Mouse (Mus musculus): Measurements from ENCODE around the gene A030005L19Rik. TPM values are rescaled to one million over a fixed set of nuclear protein-coding genes. Genes with fewer than 3 reads are reported as not detected.
"Not testable (repeated sequence)": the region's sequence is repeated elsewhere in the genome, so short reads cannot be mapped to it uniquely, and the experiment has no call there.

A030005L19Rik gene
- polyA plus RNA-seq, 1 experiment = 0.12 TPM

DNA sequence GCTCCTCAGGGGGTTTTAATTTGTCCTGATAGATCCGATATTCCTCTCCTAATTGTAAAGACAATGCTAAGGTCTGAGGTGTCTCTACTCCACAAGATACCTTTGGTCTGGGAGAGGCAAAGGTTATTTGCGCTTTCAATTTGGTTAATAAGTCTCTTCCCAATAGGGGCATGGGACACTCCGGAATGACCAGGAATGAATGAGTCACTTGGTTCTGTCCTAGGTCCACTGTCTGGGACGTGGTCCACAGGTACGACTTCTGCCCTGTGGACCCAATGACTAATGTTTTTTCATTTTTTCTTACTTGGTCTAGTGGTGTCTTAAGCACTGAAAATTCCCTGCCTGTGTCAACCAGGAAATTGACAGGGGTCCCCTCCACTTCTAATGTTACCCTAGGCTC is 25.5 kb downstream of the A030005L19Rik start:
- Histone ChIP-seq H3K9me3 (ENCODE audit: control insufficient read depth, low read length) (peaks cover 10% of the 10 kb centered on the region), H3K36me3 (ENCODE audit: control insufficient read depth) (no peaks in the 10 kb centered on the region), H3K4me1 (ENCODE audit: control insufficient read depth) (no peaks in the 10 kb centered on the region), H3K27me3 (ENCODE audit: control insufficient read depth) (no peaks in the 10 kb centered on the region), H3K4me3 (replicated peaks) (no peak overlapping the region)
- no peak for TF ChIP-seq GATA1 (IDR thresholded peaks at IDR 0.05; ENCODE audit: low read length)
- TF ChIP-seq TAL1 (IDR thresholded peaks at IDR 0.05; ENCODE audit: low read length) = no peak

- not testable (repeated sequence) for H3K4me1 ChIP-seq (ENCODE audit: control insufficient read depth); H3K36me3 ChIP-seq (ENCODE audit: control insufficient read depth); H3K9me3 ChIP-seq (ENCODE audit: control insufficient read depth, low read length); H3K27me3 ChIP-seq (ENCODE audit: control insufficient read depth); H3K4me3 ChIP-seq (replicated peaks)
Observed at GRCm38 (mm10) chr1:82942505-82942904, 29.4 kb downstream of the A030005L19Rik start.

DNA sequence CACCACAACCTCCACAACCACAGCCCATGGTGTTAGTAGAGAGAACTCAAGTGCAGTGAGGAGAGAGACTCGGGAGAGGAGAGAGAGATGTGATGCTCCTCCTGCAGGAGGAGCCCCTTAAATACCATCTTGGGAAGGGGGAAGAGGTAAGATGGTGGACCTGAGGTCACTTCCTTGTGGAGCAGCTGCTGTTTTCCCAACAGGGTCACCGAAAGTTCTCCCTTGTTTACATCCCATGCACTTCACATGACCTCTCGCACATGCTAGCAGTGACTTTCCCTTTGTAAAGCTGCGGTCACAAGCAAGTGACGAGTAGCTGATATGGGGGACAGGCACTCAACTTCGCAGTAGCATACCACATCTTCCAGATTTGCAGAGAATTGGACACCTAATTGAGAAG is 30.2 kb downstream of the A030005L19Rik start, which contains the start of gene A030003K21Rik:
Gene A030003K21Rik, minus strand, starts transcription at position 94 of the 400 bp plus-strand sequence.
- not testable (repeated sequence) for H3K4me3 ChIP-seq (replicated peaks); H3K27me3 ChIP-seq (ENCODE audit: control insufficient read depth); H3K9me3 ChIP-seq (ENCODE audit: control insufficient read depth, low read length); H3K4me1 ChIP-seq (ENCODE audit: control insufficient read depth); H3K36me3 ChIP-seq (ENCODE audit: control insufficient read depth)

DNA sequence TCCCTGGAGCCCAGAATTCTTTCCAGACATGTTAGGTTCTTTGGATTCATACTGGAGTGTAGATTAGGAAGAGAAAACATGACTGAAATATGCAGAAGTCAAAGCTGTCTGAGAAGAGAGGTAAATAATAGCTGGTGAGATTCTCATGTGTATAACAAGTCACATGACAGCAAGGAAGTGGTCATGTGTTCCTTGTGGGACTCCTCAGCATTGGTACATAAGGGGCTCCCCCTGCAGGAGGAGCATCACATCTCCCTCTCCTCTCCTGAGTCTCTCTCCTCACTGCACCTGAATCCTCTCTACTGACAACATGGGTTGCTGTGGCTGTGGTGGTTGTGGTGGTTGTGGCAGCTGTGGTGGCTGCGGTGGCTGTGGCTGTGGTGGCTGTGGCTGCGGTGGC is 32.9 kb downstream of the A030005L19Rik start:
- not testable (repeated sequence) for H3K4me1 ChIP-seq (ENCODE audit: control insufficient read depth); H3K36me3 ChIP-seq (ENCODE audit: control insufficient read depth); H3K9me3 ChIP-seq (ENCODE audit: control insufficient read depth, low read length); H3K27me3 ChIP-seq (ENCODE audit: control insufficient read depth); H3K4me3 ChIP-seq (replicated peaks)

DNA sequence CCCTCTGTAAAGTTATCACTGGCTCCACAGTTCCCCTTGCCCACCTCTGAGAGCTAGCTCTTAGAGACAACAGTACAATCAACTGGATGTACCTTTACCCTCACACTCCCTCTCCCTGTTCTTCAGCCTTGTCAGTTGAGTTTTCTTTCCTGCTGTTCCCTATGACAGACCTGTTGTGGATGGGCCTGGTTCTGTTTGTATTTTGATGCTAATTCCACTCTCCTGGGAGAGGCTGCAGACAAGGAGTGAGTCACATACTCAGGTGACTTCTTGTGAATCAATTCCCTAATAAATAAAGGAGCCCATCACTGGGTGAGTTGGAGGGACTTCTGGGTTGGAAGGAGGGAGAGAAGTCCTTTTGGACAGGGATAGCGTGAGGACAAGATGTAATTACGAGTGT is 35.5 kb downstream of the A030005L19Rik start:
- Histone ChIP-seq H3K36me3 (ENCODE audit: control insufficient read depth) (no peaks in the 10 kb centered on the region), H3K4me3 (replicated peaks) (no peak overlapping the region), H3K4me1 (ENCODE audit: control insufficient read depth) (no peaks in the 10 kb centered on the region), H3K9me3 (ENCODE audit: control insufficient read depth, low read length) (no peaks in the 10 kb centered on the region), H3K27me3 (ENCODE audit: control insufficient read depth) (no peaks in the 10 kb centered on the region)
- no peak for TF ChIP-seq TAL1 (IDR thresholded peaks at IDR 0.05; ENCODE audit: low read length)

GRCm38 (mm10) chr1:82955913-82956312 is 42.8 kb downstream of the A030005L19Rik start, which contains the start of gene Gm7544:
Gene Gm7544 (minus strand): TSS chr1:82956013.
- H3K27me3 ChIP-seq (ENCODE audit: control insufficient read depth); H3K4me1 ChIP-seq (ENCODE audit: control insufficient read depth); H3K9me3 ChIP-seq (ENCODE audit: control insufficient read depth, low read length); H3K4me3 ChIP-seq (replicated peaks); H3K36me3 ChIP-seq (ENCODE audit: control insufficient read depth): not testable (repeated sequence)

- H3K27me3 ChIP-seq (ENCODE audit: control insufficient read depth) = no peaks in the 10 kb centered on the region
- TF ChIP-seq TAL1 (IDR thresholded peaks at IDR 0.05; ENCODE audit: low read length) (no peak), GATA1 (IDR thresholded peaks at IDR 0.05; ENCODE audit: low read length) (no peak)
- H3K4me3 ChIP-seq (replicated peaks) = no peak within 1 kb of the TSS
- H3K36me3 ChIP-seq (ENCODE audit: control insufficient read depth) = no peaks in the 10 kb centered on the region
- H3K4me1 ChIP-seq (ENCODE audit: control insufficient read depth) = no peaks in the 10 kb centered on the region
- H3K9me3 ChIP-seq (ENCODE audit: control insufficient read depth, low read length) = peaks cover 2% of the 10 kb centered on the region; the same call in 1 of the 2 replicates
Observed at GRCm38 (mm10) chr1:82959870-82960385, 46.8 kb downstream of the A030005L19Rik start, which contains the start of gene Gm47955. Gene Gm47955 (plus strand): TSS chr1:82960286.

Other genes starting within 250 kb of the A030005L19Rik start
- gene Mff, start 188.4 kb upstream of the A030005L19Rik start, polyA plus RNA-seq (2012) = 33.2 and 34.7 TPM in 2 replicates
- gene Tm4sf20, start 144.9 kb upstream of the A030005L19Rik start, polyA plus RNA-seq (2012) = not detected in 2 replicates
- gene Gm47791, start 142.1 kb upstream of the A030005L19Rik start, polyA plus RNA-seq (2012) = not detected in 2 replicates
- gene Agfg1, start 73.8 kb upstream of the A030005L19Rik start, polyA plus RNA-seq (2012) = 5.0 and 5.5 TPM in 2 replicates
- gene A030014E15Rik, start 11.6 kb downstream of the A030005L19Rik start, polyA plus RNA-seq (2012) = not detected in 2 replicates
- gene Gm6217, start 18.1 kb downstream of the A030005L19Rik start, polyA plus RNA-seq (2012) = not detected in 2 replicates
- gene A030003K21Rik, start 30.1 kb downstream of the A030005L19Rik start, polyA plus RNA-seq (2012) = not detected in 2 replicates
- gene Gm7544, start 42.7 kb downstream of the A030005L19Rik start, polyA plus RNA-seq (2012) = not detected in 2 replicates
- gene Gm47955, start 47.0 kb downstream of the A030005L19Rik start, polyA plus RNA-seq (2012) = not detected in 2 replicates
- not detected in 2 replicates for gene Gm47959, start 87.2 kb downstream of the A030005L19Rik start, polyA plus RNA-seq (2012)
- gene Slc19a3, start 125.1 kb downstream of the A030005L19Rik start, polyA plus RNA-seq (2012) = not detected in 2 replicates
- gene Krtap28-10, start 129.2 kb downstream of the A030005L19Rik start, polyA plus RNA-seq (2012) = 0.04 TPM in 1 of 2 replicates, not detected in the other
- not detected in 2 replicates for gene Gm47969, start 131.6 kb downstream of the A030005L19Rik start, polyA plus RNA-seq (2012)
- not detected in 2 replicates for gene A030005K14Rik, start 146.1 kb downstream of the A030005L19Rik start, polyA plus RNA-seq (2012)
- gene Krtap28-13, start 147.6 kb downstream of the A030005L19Rik start, polyA plus RNA-seq (2012) = not detected in 2 replicates
- not detected in 2 replicates for gene Ccl20, start 203.4 kb downstream of the A030005L19Rik start, polyA plus RNA-seq (2012)
- not detected in 2 replicates for gene Daw1, start 246.4 kb downstream of the A030005L19Rik start, polyA plus RNA-seq (2012)

All from erythroblast, embryonic 14.5 days (primary cell).